Mouse (Mus musculus) neural tube, embryonic 14.5 days (tissue): ENCODE data around the gene 1700020N01Rik. TPM values are rescaled to one million over a fixed set of nuclear protein-coding genes. Genes with fewer than 3 reads are reported as not detected.

ENCODE experiments used
- ATAC-seq: fragments of 200-750 bp; cut with Nextera tagmentation; 2 replicates; pipeline ENCODE4 v1.8.0; 2017; ENCODE audit warnings: low read depth, mild to moderate bottlenecking, moderate TSS enrichment, moderate library complexity
- H3K27ac ChIP-seq: fragments of 300-500 bp; sonication (generic); 2 replicates; pipeline ENCODE4 v1.5.1; 2014; ENCODE audit warnings: low read depth, mild to moderate bottlenecking, control low read depth, low read length, moderate library complexity, mixed read lengths
- H3K27me3 ChIP-seq: fragments of 300-500 bp; sonication (generic); 2 replicates; pipeline ENCODE4 v1.6.1; 2014; ENCODE audit warnings: low read length; ENCODE audit not compliant: control insufficient read depth, insufficient read depth
- H3K36me3 ChIP-seq: fragments of 300-500 bp; sonication (generic); 2 replicates; pipeline ENCODE4 v1.6.1; 2014; ENCODE audit warnings: low read length, mixed read lengths; ENCODE audit not compliant: control insufficient read depth, insufficient read depth
- H3K4me1 ChIP-seq: fragments of 300-500 bp; sonication (generic); 2 replicates; pipeline ENCODE4 v1.6.1; 2014; ENCODE audit warnings: low read length; ENCODE audit not compliant: control insufficient read depth, insufficient read depth
- H3K4me2 ChIP-seq: fragments of 300-500 bp; sonication (generic); 2 replicates; pipeline ENCODE4 v1.6.1; 2014; ENCODE audit warnings: mild to moderate bottlenecking, low read depth, low read length, control low read depth
- H3K4me3 ChIP-seq: fragments of 300-500 bp; sonication (generic); 2 replicates; pipeline ENCODE4 v1.5.1; 2014; ENCODE audit warnings: low read depth, low read length, control low read depth, mixed read lengths
- H3K9ac ChIP-seq: fragments of 300-500 bp; sonication (generic); replicated peaks from 2 replicates; pipeline ENCODE4 v1.6.1; 2014; ENCODE audit warnings: low read depth, mild to moderate bottlenecking, control low read depth, low read length, mixed read lengths
- H3K9me3 ChIP-seq: fragments of 300-500 bp; sonication (generic); 2 replicates; pipeline ENCODE4 v1.6.1; 2016; ENCODE audit warnings: low read length; ENCODE audit not compliant: control insufficient read depth
- WGBS: fragments of 180-500 bp; shearing (Covaris S2); extraction: QIAGEN DNeasy Blood & Tissue Kit; methylation state at CpG from one replicate; pipeline ENCODE4 v1.1.7; 2014; 5-methylcytosine and 5-hydroxymethylcytosine counted together
- polyA plus RNA-seq: library from polyadenylated mRNA; unstranded; fragments of >200 nt; fragmentation: Nextera tagmentation; extraction: Ambion mirVana; gene quantifications from 2 replicates; pipeline ENCODE4 v1.2.1, GENCODE M21; 2014

Gene 1700020N01Rik
- polyA plus RNA-seq, 1 experiment from 2014 or later, result not detected

DNA sequence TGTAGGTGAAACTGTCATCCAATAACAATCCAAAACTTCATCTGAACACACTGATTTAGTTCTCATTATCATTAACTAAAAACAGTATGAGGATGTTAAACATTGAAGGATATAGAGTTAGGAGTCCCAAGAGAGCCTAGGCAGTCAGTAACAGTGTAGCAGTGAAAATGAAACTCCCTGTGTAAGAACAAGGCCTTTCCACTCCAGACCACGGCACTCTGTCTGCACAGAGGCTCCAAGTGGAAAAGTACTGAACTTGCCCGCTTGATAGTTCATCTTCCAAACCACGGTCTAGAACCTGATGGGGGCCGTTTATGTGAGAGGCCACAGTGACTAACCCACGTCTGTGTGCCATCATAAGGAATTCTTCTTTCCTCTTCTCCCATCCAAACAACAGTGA is 77.2 kb downstream of the 1700020N01Rik start:
- Histone ChIP-seq H3K27me3 (no peaks in the 10 kb centered on the region), H3K27ac (no peak overlapping the region), H3K4me3 (no peak overlapping the region), H3K4me2 (no peak overlapping the region), H3K9ac (no peak overlapping the region), H3K36me3 (no peaks in the 10 kb centered on the region), H3K9me3 (no peaks in the 10 kb centered on the region), H3K4me1 (no peaks in the 10 kb centered on the region)
- no peak for ATAC-seq
- WGBS, result 86% methylated on average over 5 of the region's 5 CpGs

Other genes starting within 250 kb of the 1700020N01Rik start
- 0.18 and 0.20 TPM in 2 replicates for gene Aldh8a1, start 215.9 kb upstream of the 1700020N01Rik start, polyA plus RNA-seq